Mouse (Mus musculus) olfactory bulb, adult 2 months (tissue): ENCODE measurements around the gene Atp23.

Source experiments
- CTCF ChIP-seq: fragments of 200-500 bp; IDR thresholded peaks from 2 replicates; pipeline ENCODE4 v1.5.1; 2012; ENCODE audit warnings: low read depth, mild to moderate bottlenecking, low read length, moderate library complexity; ENCODE audit not compliant: insufficient read depth
- POLR2A ChIP-seq: fragments of 200-500 bp; IDR thresholded peaks from 2 replicates; pipeline ENCODE4 v1.6.1; 2012; ENCODE audit warnings: mild to moderate bottlenecking, low read depth, low read length, moderate library complexity; ENCODE audit not compliant: insufficient read depth

DNA sequence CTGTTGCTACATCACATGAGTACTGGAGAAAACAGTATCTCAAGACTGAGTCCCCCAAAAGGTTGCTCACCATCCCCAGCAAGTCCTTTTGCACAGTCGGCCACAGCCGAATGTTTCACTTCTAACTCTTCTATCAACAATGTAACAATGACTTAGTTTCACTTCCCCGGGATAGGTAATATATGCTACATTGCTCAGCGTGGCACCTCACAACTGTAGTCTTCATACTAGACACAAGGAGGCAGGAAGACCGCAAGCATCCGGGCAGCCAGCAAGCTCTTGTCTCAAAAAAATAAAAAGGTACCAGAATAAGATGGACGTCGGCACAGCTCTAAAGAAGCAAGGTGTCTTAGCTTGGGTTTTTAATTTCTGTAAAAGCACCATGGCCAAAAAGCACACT, 35.9 kb downstream of the Atp23 start:
- no peak for TF ChIP-seq POLR2A
- TF ChIP-seq CTCF = no peak
